Mouse (Mus musculus) bone marrow macrophage, adult 2 months (primary cell): ENCODE results near the gene Angpt4.

ENCODE experiments used
- CTCF ChIP-seq: IDR thresholded peaks from 2 replicates; pipeline ENCODE4 v1.5.1; 2012; ENCODE audit warnings: low read depth, mild to moderate bottlenecking, low read length, moderate library complexity
- POLR2A ChIP-seq: IDR thresholded peaks from 2 replicates; pipeline ENCODE4 v1.6.1; 2012; ENCODE audit warnings: mild to moderate bottlenecking, low read depth, low read length, borderline replicate concordance

- TF ChIP-seq CTCF (no peak), POLR2A (no peak)
Observed at GRCm38 (mm10) chr2:151925715-151926114, 14.7 kb downstream of the Angpt4 start.
